Mouse (Mus musculus) liver, adult 2 months (tissue): ENCODE measurements at regions not wholly inside any gene's neighbourhood (a gene's known extent, or its start where the extent isn't known, plus 50 kb on each side); places are given as distances from the start of the nearest gene placed in this dataset.

Experiments used
- DNase-seq: peaks from one replicate; pipeline ENCODE4 v3.0.0-alpha.2; 2011; ENCODE audit warnings: low read depth, low spot score; ENCODE audit errors: extremely low read depth
- H3K27ac ChIP-seq: fragments of 200-500 bp; replicated peaks from 2 replicates; pipeline ENCODE4 v1.5.1; 2012; ENCODE audit warnings: low read depth, mild to moderate bottlenecking, control low read depth, inconsistent platforms, low read length; ENCODE audit not compliant: insufficient read depth
- H3K27me3 ChIP-seq: fragments of 200-500 bp; 2 replicates; pipeline ENCODE4 v1.6.1; 2012; ENCODE audit warnings: mild to moderate bottlenecking, moderate library complexity, low read length, inconsistent platforms; ENCODE audit not compliant: control insufficient read depth, insufficient read depth
- H3K36me3 ChIP-seq: fragments of 200-500 bp; 2 replicates; pipeline ENCODE4 v1.6.1; 2012; ENCODE audit warnings: low read length, inconsistent platforms; ENCODE audit not compliant: control insufficient read depth, insufficient read depth
- H3K4me1 ChIP-seq: fragments of 200-500 bp; 2 replicates; pipeline ENCODE4 v1.6.1; 2011; ENCODE audit warnings: low read length; ENCODE audit not compliant: control insufficient read depth, insufficient read depth
- H3K4me3 ChIP-seq: fragments of 200-500 bp; 2 replicates; pipeline ENCODE4 v1.5.1; 2011; ENCODE audit warnings: low read depth, mild to moderate bottlenecking, control low read depth, low read length, moderate library complexity; ENCODE audit not compliant: insufficient read depth
- H3K79me2 ChIP-seq: fragments of 200-500 bp; 2 replicates; pipeline ENCODE4 v1.6.1; 2012; ENCODE audit warnings: inconsistent platforms, mild to moderate bottlenecking, low read length, moderate library complexity; ENCODE audit not compliant: control insufficient read depth, insufficient read depth
- H3K9ac ChIP-seq: fragments of 200-500 bp; 2 replicates; pipeline ENCODE4 v1.6.1; 2012; ENCODE audit warnings: low read depth, mild to moderate bottlenecking, control low read depth, inconsistent platforms, low read length
- CTCF ChIP-seq: fragments of 200-500 bp; IDR thresholded peaks from 2 replicates; pipeline ENCODE4 v1.5.1; 2011; ENCODE audit warnings: low read depth, low read length, control low read depth
- POLR2A ChIP-seq: fragments of 200-500 bp; IDR thresholded peaks from 2 replicates; pipeline ENCODE4 v1.6.1; 2011; ENCODE audit warnings: low read length, control low read depth; ENCODE audit not compliant: insufficient read depth; ENCODE audit errors: extremely low read depth
- WGBS: fragments of 180-500 bp; shearing (Covaris S2); methylation state at CpG from one replicate; pipeline ENCODE4 v1.1.7; 2018; 5-methylcytosine and 5-hydroxymethylcytosine counted together

DNA sequence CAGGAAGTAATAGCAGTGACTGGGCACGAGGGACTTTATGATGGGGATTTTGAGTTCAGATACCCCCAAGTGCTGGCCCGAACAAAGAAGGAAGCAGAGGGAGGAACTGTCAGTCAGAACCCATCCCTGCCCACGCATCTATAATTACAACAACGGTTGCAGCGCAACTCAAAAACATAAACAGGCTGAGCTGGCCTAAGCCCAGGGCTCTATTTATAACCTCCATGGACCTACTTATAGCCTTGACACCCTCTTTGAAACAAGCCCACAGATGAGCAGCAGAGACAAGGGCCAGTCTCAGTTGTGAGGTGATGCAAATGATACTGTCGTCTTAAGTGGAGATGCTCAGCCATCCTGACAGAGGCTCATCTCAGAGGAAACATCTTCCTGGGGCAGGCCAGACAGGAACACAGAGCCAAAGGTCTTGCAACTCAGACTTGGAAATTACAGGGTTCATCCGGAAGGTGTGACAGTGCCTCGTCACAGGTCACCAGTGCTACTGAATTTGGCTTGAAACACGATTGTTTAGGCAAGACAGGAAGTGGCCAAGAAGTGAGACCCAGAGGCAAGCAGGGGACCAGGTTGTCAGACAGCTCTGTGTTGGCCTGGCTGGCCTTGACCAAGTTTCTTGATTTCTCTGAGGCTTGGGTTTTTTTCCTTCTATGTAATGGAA, 154.2 kb upstream of the Ado start:
- H3K9ac ChIP-seq = no peak overlapping the region
- TF ChIP-seq CTCF (no peak), POLR2A (no peak)
- no peak overlapping the region for H3K4me3 ChIP-seq
- WGBS = 64% methylated on average over 9 of the region's 9 CpGs
- no peaks in the 10 kb centered on the region for H3K36me3 ChIP-seq
- no peak for DNase-seq
- H3K4me1 ChIP-seq = no peaks in the 10 kb centered on the region
- no peak overlapping the region for H3K27ac ChIP-seq
- H3K79me2 ChIP-seq = no peaks in the 10 kb centered on the region
- no peaks in the 10 kb centered on the region for H3K27me3 ChIP-seq

GRCm38 (mm10) chr10:67697401-67698195, 148.8 kb upstream of the Ado start:
- Histone ChIP-seq H3K4me1 (no peaks in the 10 kb centered on the region; the same call in 1 of the 2 replicates), H3K27me3 (no peaks in the 10 kb centered on the region), H3K79me2 (no peaks in the 10 kb centered on the region), H3K9ac (no peak overlapping the region), H3K4me3 (no peak overlapping the region), H3K36me3 (no peaks in the 10 kb centered on the region), H3K27ac (no peak overlapping the region)
- no peak for DNase-seq
- no peak for TF ChIP-seq CTCF
- TF ChIP-seq POLR2A = no peak
- WGBS = 61% methylated on average over 16 of the region's 16 CpGs

DNA sequence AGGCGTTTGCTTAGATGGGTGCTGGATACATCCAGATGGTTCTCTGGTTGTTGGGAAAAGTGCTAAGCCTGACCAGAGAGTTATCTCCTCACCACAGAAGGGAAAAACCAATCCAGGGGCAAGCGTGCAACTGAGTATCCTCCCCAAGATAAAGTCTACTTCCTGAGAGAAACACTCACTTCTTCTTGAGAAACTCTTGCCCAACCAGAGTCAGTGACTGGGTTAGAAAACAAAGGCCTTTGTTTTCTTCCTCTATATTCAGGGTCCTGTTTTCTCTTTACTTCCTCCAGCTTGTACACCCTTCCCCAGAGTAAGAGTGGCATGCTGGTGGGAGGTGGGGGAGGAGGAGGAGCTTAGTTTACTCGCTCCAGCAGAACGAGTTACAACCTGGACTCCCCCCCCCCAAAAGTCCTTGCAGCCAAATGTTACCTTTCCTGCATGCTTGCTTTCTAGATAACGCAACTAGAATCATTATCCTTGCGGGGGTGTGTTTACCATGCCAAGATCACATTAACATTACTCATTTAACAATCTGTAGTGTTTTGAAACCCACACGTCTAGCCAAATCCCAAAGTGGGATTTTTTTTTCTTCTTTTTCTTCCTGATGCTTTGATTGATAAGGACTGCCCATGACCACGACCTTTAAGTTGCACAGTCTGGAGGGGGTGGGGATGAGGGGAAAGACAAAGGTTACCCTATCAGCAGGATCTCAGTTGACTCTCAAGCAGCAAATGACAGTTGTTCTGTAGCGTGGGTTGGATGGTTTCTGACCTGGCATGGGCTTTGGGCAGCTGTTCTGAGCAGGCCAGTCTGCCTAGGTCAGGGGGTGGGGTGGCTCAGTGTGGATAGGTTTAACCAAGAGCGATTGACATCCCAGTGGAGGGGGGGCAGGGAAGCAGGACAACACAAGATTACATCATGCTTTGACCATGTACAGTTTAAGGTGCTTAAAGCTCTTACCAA, 147.4 kb upstream of the Ado start:
- peak; percentile 23 for DNase-seq
- WGBS = 41% methylated on average over 10 of the region's 10 CpGs

GRCm38 (mm10) chr10:67694751-67695150, 146.0 kb upstream of the Ado start:
- WGBS = 87% methylated on average over 4 of the region's 4 CpGs
- Histone ChIP-seq H3K4me3 (no peak overlapping the region), H3K36me3 (no peaks in the 10 kb centered on the region), H3K79me2 (no peaks in the 10 kb centered on the region), H3K27ac (no peak overlapping the region), H3K27me3 (no peaks in the 10 kb centered on the region), H3K4me1 (no peaks in the 10 kb centered on the region; the same call in 1 of the 2 replicates), H3K9ac (no peak overlapping the region)
- TF ChIP-seq CTCF (no peak), POLR2A (no peak)
- DNase-seq = peak; percentile 20

More for the DNA sequence above, 147.4 kb upstream of the Ado start:
- TF ChIP-seq POLR2A (no peak), CTCF (no peak)
- no peaks in the 10 kb centered on the region for H3K36me3 ChIP-seq
- H3K4me1 ChIP-seq = no peaks in the 10 kb centered on the region; the same call in 1 of the 2 replicates
- H3K27me3 ChIP-seq = no peaks in the 10 kb centered on the region
- H3K27ac ChIP-seq = no peak overlapping the region
- H3K9ac ChIP-seq = no peak overlapping the region
- H3K4me3 ChIP-seq = no peak overlapping the region
- no peaks in the 10 kb centered on the region for H3K79me2 ChIP-seq

GRCm38 (mm10) chr10:67693586-67693985, 144.8 kb upstream of the Ado start:
- Histone ChIP-seq H3K4me3 (no peak overlapping the region), H3K4me1 (no peaks in the 10 kb centered on the region; the same call in 1 of the 2 replicates), H3K36me3 (no peaks in the 10 kb centered on the region), H3K27ac (no peak overlapping the region), H3K9ac (no peak overlapping the region), H3K79me2 (no peaks in the 10 kb centered on the region), H3K27me3 (no peaks in the 10 kb centered on the region)
- DNase-seq = no peak
- WGBS = 82% methylated on average over 4 of the region's 4 CpGs
- TF ChIP-seq POLR2A (no peak), CTCF (no peak)
